Mouse (Mus musculus) liver, adult 2 months (tissue): ENCODE measurements around the gene Gm3417. TPM values are rescaled to one million over a fixed set of nuclear protein-coding genes. Genes with fewer than 3 reads are reported as not detected.

Source experiments
- DNase-seq: peaks from one replicate; pipeline ENCODE4 v3.0.0-alpha.2; 2011; ENCODE audit warnings: low read depth, low spot score; ENCODE audit errors: extremely low read depth
- H3K27ac ChIP-seq: fragments of 200-500 bp; replicated peaks from 2 replicates; pipeline ENCODE4 v1.5.1; 2012; ENCODE audit warnings: low read depth, mild to moderate bottlenecking, control low read depth, inconsistent platforms, low read length; ENCODE audit not compliant: insufficient read depth
- H3K27me3 ChIP-seq: fragments of 200-500 bp; 2 replicates; pipeline ENCODE4 v1.6.1; 2012; ENCODE audit warnings: mild to moderate bottlenecking, moderate library complexity, low read length, inconsistent platforms; ENCODE audit not compliant: control insufficient read depth, insufficient read depth
- H3K36me3 ChIP-seq: fragments of 200-500 bp; 2 replicates; pipeline ENCODE4 v1.6.1; 2012; ENCODE audit warnings: low read length, inconsistent platforms; ENCODE audit not compliant: control insufficient read depth, insufficient read depth
- H3K4me1 ChIP-seq: fragments of 200-500 bp; 2 replicates; pipeline ENCODE4 v1.6.1; 2011; ENCODE audit warnings: low read length; ENCODE audit not compliant: control insufficient read depth, insufficient read depth
- H3K4me3 ChIP-seq: fragments of 200-500 bp; 2 replicates; pipeline ENCODE4 v1.5.1; 2011; ENCODE audit warnings: low read depth, mild to moderate bottlenecking, control low read depth, low read length, moderate library complexity; ENCODE audit not compliant: insufficient read depth
- H3K79me2 ChIP-seq: fragments of 200-500 bp; 2 replicates; pipeline ENCODE4 v1.6.1; 2012; ENCODE audit warnings: inconsistent platforms, mild to moderate bottlenecking, low read length, moderate library complexity; ENCODE audit not compliant: control insufficient read depth, insufficient read depth
- H3K9ac ChIP-seq: fragments of 200-500 bp; 2 replicates; pipeline ENCODE4 v1.6.1; 2012; ENCODE audit warnings: low read depth, mild to moderate bottlenecking, control low read depth, inconsistent platforms, low read length
- CTCF ChIP-seq: fragments of 200-500 bp; IDR thresholded peaks from 2 replicates; pipeline ENCODE4 v1.5.1; 2011; ENCODE audit warnings: low read depth, low read length, control low read depth
- POLR2A ChIP-seq: fragments of 200-500 bp; IDR thresholded peaks from 2 replicates; pipeline ENCODE4 v1.6.1; 2011; ENCODE audit warnings: low read length, control low read depth; ENCODE audit not compliant: insufficient read depth; ENCODE audit errors: extremely low read depth
- WGBS: fragments of 180-500 bp; shearing (Covaris S2); methylation state at CpG from one replicate; pipeline ENCODE4 v1.1.7; 2018; 5-methylcytosine and 5-hydroxymethylcytosine counted together
- polyA plus RNA-seq: library from polyadenylated mRNA; depleted of rRNA; stranded (reverse); fragments of >200 nt; gene quantifications from 2 replicates; pipeline ENCODE4 v1.2.3, GENCODE M21; 2012; rRNA removed
- total RNA-seq: library from RNA; depleted of rRNA; stranded (reverse); fragments of >200 nt; gene quantifications from 2 replicates; pipeline ENCODE4 v1.2.3, GENCODE M21; 2014; rRNA removed

Gm3417 gene
- total and polyA plus RNA-seq, 2 experiments: 0.54 TPM; not detected in 1

GRCm38 (mm10) chr17:14930697-14931096 lies 47.9 kb downstream of the Gm3417 start:
- H3K79me2 ChIP-seq: no peaks in the 10 kb centered on the region
- no peaks in the 10 kb centered on the region for H3K4me1 ChIP-seq
- H3K27ac ChIP-seq: no peak overlapping the region
- 85% methylated on average over 7 of the region's 7 CpGs for WGBS
- no peaks in the 10 kb centered on the region for H3K36me3 ChIP-seq
- TF ChIP-seq POLR2A (no peak), CTCF (no peak)
- no peak for DNase-seq
- H3K4me3 ChIP-seq: no peak overlapping the region
- no peak overlapping the region for H3K9ac ChIP-seq
- no peaks in the 10 kb centered on the region for H3K27me3 ChIP-seq

GRCm38 (mm10) chr17:14928631-14929030 lies 50.0 kb downstream of the Gm3417 start:
- no peak overlapping the region for H3K4me3 ChIP-seq
- no peaks in the 10 kb centered on the region for H3K4me1 ChIP-seq
- no peak for DNase-seq
- no peak overlapping the region for H3K9ac ChIP-seq
- H3K36me3 ChIP-seq: no peaks in the 10 kb centered on the region
- whole genome bisulfite sequencing: 69% methylated on average over 5 of the region's 5 CpGs
- H3K79me2 ChIP-seq: no peaks in the 10 kb centered on the region
- TF ChIP-seq POLR2A: no peak
- TF ChIP-seq CTCF: no peak
- no peaks in the 10 kb centered on the region for H3K27me3 ChIP-seq
- H3K27ac ChIP-seq: no peak overlapping the region

GRCm38 (mm10) chr17:14927644-14928218 lies 50.9 kb downstream of the Gm3417 start:
- Histone ChIP-seq H3K4me1 (no peaks in the 10 kb centered on the region), H3K27me3 (no peaks in the 10 kb centered on the region), H3K27ac (no peak overlapping the region), H3K9ac (no peak overlapping the region), H3K79me2 (no peaks in the 10 kb centered on the region), H3K36me3 (no peaks in the 10 kb centered on the region), H3K4me3 (no peak overlapping the region)
- WGBS: 82% methylated on average over 8 of the region's 8 CpGs
- DNase-seq: no peak
- TF ChIP-seq CTCF (no peak), POLR2A (no peak)

- Histone ChIP-seq H3K27ac (no peak overlapping the region), H3K79me2 (no peaks in the 10 kb centered on the region), H3K4me1 (no peaks in the 10 kb centered on the region), H3K4me3 (no peak overlapping the region), H3K27me3 (0 out of 2 replicates have a peak, but pooled peaks cover 2% of the 10 kb centered on the region), H3K9ac (no peak overlapping the region), H3K36me3 (no peaks in the 10 kb centered on the region)
- DNase-seq: no peak
- WGBS: 51% methylated on average over 6 of the region's 6 CpGs
- TF ChIP-seq POLR2A (no peak), CTCF (no peak)
Measured at GRCm38 (mm10) chr17:14921582-14921981, 57.0 kb downstream of the Gm3417 start.

GRCm38 (mm10) chr17:14917866-14918265 lies 60.7 kb downstream of the Gm3417 start:
- Histone ChIP-seq H3K9ac (no peak overlapping the region), H3K36me3 (no peaks in the 10 kb centered on the region), H3K27me3 (0 out of 2 replicates have a peak, but pooled peaks cover 2% of the 10 kb centered on the region), H3K27ac (no peak overlapping the region), H3K4me1 (no peaks in the 10 kb centered on the region), H3K4me3 (no peak overlapping the region), H3K79me2 (no peaks in the 10 kb centered on the region)
- 79% methylated on average over 8 of the region's 8 CpGs for WGBS
- no peak for TF ChIP-seq POLR2A
- no peak for DNase-seq

GRCm38 (mm10) chr17:14914401-14914800 lies 64.2 kb downstream of the Gm3417 start:
- no peaks in the 10 kb centered on the region for H3K36me3 ChIP-seq
- H3K9ac ChIP-seq: no peak overlapping the region
- H3K27ac ChIP-seq: no peak overlapping the region
- no peaks in the 10 kb centered on the region for H3K4me1 ChIP-seq
- H3K27me3 ChIP-seq: no peaks in the 10 kb centered on the region
- H3K4me3 ChIP-seq: no peak overlapping the region
- no peak for TF ChIP-seq CTCF
- no peak for TF ChIP-seq POLR2A
- 83% methylated on average over 4 of the region's 4 CpGs for WGBS
- H3K79me2 ChIP-seq: no peaks in the 10 kb centered on the region
- DNase-seq: no peak

Other genes starting within 250 kb of the Gm3417 start
- 0.74 and 0.87 TPM in 2 replicates for gene Wdr27, start 35.6 kb downstream of the Gm3417 start, total RNA-seq
- gene Wdr27, start 35.6 kb downstream of the Gm3417 start, polyA plus RNA-seq: 1.4 and 2.3 TPM in 2 replicates
- gene 1600012H06Rik, start 35.6 kb downstream of the Gm3417 start, total RNA-seq: 18.5 and 21.1 TPM in 2 replicates
- 16.7 and 17.4 TPM in 2 replicates for gene 1600012H06Rik, start 35.6 kb downstream of the Gm3417 start, polyA plus RNA-seq
- 14.0 and 14.4 TPM in 2 replicates for gene Phf10, start 17.5 kb downstream of the Gm3417 start, total RNA-seq
- gene Phf10, start 17.5 kb downstream of the Gm3417 start, polyA plus RNA-seq: 7.6 and 7.9 TPM in 2 replicates
- gene 9030025P20Rik, start 322 bp downstream of the Gm3417 start, total RNA-seq: 6.6 and 7.4 TPM in 2 replicates
- 3.5 and 4.6 TPM in 2 replicates for gene 9030025P20Rik, start 322 bp downstream of the Gm3417 start, polyA plus RNA-seq
- gene Gm3435, start 31.4 kb upstream of the Gm3417 start, total RNA-seq: 5.6 and 7.1 TPM in 2 replicates
- gene Gm3435, start 31.4 kb upstream of the Gm3417 start, polyA plus RNA-seq: 0.67 and 1.3 TPM in 2 replicates
- gene Ermard, start 62.4 kb upstream of the Gm3417 start, total RNA-seq: 53.6 and 59.1 TPM in 2 replicates
- gene Ermard, start 62.4 kb upstream of the Gm3417 start, polyA plus RNA-seq: 15.4 and 24.9 TPM in 2 replicates
- gene Tcte3, start 62.7 kb upstream of the Gm3417 start, total RNA-seq: not detected in 2 replicates
- not detected in 2 replicates for gene Tcte3, start 62.7 kb upstream of the Gm3417 start, polyA plus RNA-seq
- 3.8 and 3.9 TPM in 2 replicates for gene Gm3448, start 62.7 kb upstream of the Gm3417 start, total RNA-seq
- gene Gm3448, start 62.7 kb upstream of the Gm3417 start, polyA plus RNA-seq: 0.30 and 0.61 TPM in 2 replicates